Mouse (Mus musculus) kidney, postnatal 25 days (tissue): ENCODE results near the gene Rab17.

ENCODE experiments used
- DNase-seq, 2 experiments: peaks; one replicate each; pipeline ENCODE4 v3.0.0; 2021; ENCODE audit warnings: mixed read lengths in 2 of 2

The Rab17 gene

GRCm38 (mm10) chr1:90927929-90928574, 41.4 kb downstream of the Rab17 start:
- DNase-seq = no peak

- DNase-seq = peak; percentile 47 to 70
Measured at GRCm38 (mm10) chr1:90927308-90927707, 42.2 kb downstream of the Rab17 start.

GRCm38 (mm10) chr1:90926030-90926429, 43.4 kb downstream of the Rab17 start:
- peak in 1 of 2 experiments; percentile 18 for DNase-seq

- peak; percentile 41 to 66 for DNase-seq
Measured at GRCm38 (mm10) chr1:90921687-90922086, 47.8 kb downstream of the Rab17 start.

- DNase-seq = peak in 1 of 2 experiments; percentile 45
Measured at GRCm38 (mm10) chr1:90917509-90917908, 52.0 kb downstream of the Rab17 start.

- peak; percentile 85 to 89 for DNase-seq
Measured at GRCm38 (mm10) chr1:90914948-90915569, 54.4 kb downstream of the Rab17 start, which contains the start of gene Mlph. Mlph (plus strand) TSS chr1:90915085.

GRCm38 (mm10) chr1:90913231-90913630, 56.2 kb downstream of the Rab17 start:
- no peak for DNase-seq

GRCm38 (mm10) chr1:90909631-90910152, 59.8 kb downstream of the Rab17 start:
- DNase-seq = peak; percentile 83 to 92

- peak; percentile 62 to 66 for DNase-seq
Measured at GRCm38 (mm10) chr1:90909161-90909560, 60.3 kb downstream of the Rab17 start.
